Mouse (Mus musculus): ENCODE results near the gene Parva.

Gene Parva

GRCm38 (mm10) chr7:112512257-112512656, 85.0 kb downstream of the Parva start:
- WGBS: 85% methylated on average over 3 of the region's 3 CpGs

- 98% methylated on average over 1 of the region's 1 CpGs for WGBS
These were observed 85.6 kb downstream of the Parva start for GRCm38 (mm10) chr7:112512895-112513294.

- WGBS: 94% methylated on average over 8 of the region's 8 CpGs
These were observed 87.4 kb downstream of the Parva start for GRCm38 (mm10) chr7:112514636-112515193.

DNA sequence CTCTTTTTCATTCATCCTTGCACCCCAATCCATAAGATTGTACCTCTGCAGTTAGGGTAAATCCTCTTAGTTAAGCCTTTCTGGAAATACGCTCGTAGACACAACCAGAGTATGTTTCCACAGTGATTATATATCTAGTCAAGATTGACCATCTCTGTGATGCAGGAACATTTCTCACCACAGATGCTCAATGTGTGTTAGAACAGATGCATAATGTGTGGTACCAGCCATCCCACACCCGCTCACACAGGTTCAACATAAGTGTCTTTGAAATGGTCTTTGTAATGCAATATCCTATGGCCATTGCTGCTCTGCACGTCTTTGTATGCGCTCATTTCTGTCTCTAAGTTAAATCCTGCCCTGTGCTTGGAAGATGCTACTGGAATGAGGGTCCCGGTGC, 98.2 kb downstream of the Parva start:
- 71% methylated on average over 6 of the region's 6 CpGs for WGBS

- 78% methylated on average over 10 of the region's 10 CpGs for WGBS
These were observed 98.9 kb downstream of the Parva start for GRCm38 (mm10) chr7:112526226-112526625.

- WGBS: 88% methylated on average over 4 of the region's 4 CpGs
These were observed 99.9 kb downstream of the Parva start for GRCm38 (mm10) chr7:112527230-112527629.

GRCm38 (mm10) chr7:112528059-112528458, 100.8 kb downstream of the Parva start:
- 100% methylated on average over 1 of the region's 1 CpGs for WGBS

DNA sequence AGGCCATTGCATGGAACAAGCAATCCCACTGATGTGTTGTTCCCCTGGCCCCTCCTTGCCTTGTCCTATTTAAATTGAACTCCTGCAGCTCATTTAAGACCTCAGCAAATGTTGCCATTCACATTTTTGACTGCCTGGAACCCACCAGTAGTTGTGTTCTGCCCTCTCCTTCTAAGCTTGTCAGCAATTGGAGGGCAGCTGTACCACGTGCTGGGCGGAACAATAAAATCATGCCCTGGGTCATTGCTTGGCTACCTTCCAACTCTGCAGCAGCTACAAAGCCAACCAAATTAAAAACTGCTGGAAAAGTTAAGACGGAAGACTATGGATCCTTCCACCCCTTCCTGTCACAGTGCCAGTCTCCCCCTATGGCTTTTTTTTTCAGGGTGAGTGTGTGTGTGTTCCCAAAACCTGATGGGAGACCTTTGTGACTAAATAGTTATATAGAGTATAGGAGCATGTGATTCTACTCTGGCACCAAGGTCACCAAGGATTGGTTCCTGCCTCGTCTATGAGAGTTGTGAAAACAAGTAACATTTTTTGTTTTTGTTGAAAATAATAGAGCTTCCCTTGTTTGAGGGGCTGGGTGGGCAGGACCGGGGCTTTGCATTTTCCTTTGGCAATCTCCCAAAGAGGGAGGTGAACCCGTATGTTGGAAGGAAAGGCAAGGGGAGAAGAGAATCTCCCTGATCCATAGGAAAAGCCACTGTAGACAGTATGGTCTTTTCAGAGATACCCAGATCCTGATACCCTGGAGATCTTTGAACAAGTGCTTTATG, 101.5 kb downstream of the Parva start:
- 60% methylated on average over 6 of the region's 6 CpGs for WGBS

GRCm38 (mm10) chr7:112530924-112531323, 103.6 kb downstream of the Parva start:
- WGBS: 81% methylated on average over 5 of the region's 5 CpGs

DNA sequence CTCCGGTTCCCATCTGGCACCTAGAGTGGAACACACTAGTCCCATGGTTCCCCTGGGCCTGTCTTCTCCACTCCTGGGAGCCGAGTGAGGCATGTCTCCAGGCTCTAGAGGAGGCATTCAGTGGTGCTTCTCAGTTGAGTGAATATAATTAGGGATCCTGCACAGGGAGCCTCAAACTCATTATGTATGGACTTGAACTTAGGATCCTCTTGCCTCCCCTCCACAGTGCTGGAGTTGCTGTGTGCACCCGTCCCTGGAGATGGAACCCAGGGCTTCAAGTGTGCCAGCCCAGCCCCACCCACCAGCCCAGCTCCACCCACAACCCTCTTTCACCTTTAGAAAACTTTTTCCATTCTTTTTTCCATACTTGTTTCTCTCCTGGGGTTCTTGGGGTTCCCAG, 106.8 kb downstream of the Parva start:
- 86% methylated on average over 3 of the region's 3 CpGs for WGBS

GRCm38 (mm10) chr7:112535408-112535921, 108.2 kb downstream of the Parva start:
- 48% methylated on average over 16 of the region's 16 CpGs for WGBS

DNA sequence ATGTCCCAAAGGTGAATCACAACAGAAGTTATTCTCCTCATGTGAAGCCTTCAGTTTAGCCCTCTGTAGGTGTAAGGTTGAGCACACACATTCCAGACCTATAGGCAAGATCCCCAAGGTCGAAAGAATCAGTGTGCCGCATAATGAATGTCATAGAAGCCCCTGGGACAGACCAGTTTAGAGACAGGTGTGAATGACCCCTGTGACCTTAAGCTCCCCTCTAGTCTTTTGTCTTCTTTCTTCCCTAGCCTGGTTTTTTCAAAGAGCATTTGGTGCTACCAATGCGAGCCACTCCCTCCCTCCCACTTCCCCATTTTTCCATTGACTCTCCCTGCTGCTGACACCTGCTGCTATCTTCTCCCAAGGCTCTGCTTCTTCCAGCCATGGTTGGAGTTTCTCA, 121.8 kb downstream of the Parva start:
- 96% methylated on average over 3 of the region's 3 CpGs for WGBS

GRCm38 (mm10) chr7:112561504-112561903, 134.2 kb downstream of the Parva start:
- 82% methylated on average over 3 of the region's 3 CpGs for WGBS

DNA sequence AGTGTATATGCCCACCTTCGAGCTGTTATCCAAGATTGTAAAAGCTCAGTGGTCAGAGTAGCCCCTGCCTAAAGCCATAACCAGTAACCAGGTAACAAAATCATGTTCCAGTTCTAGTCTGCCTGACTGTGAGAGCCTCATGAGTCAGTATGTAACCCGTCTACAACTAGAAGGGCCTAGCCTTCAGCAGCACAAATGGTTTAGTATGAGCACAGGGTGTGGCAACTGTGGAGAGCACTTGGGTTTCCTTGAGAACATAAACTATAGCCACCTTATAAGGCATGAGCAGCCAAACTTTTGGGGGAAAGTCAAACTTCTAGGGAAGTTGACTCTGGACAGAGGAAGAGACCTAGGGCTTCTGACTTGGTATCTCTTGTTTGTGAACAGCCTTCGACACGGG, 139.7 kb downstream of the Parva start:
- WGBS: 95% methylated on average over 4 of the region's 4 CpGs

DNA sequence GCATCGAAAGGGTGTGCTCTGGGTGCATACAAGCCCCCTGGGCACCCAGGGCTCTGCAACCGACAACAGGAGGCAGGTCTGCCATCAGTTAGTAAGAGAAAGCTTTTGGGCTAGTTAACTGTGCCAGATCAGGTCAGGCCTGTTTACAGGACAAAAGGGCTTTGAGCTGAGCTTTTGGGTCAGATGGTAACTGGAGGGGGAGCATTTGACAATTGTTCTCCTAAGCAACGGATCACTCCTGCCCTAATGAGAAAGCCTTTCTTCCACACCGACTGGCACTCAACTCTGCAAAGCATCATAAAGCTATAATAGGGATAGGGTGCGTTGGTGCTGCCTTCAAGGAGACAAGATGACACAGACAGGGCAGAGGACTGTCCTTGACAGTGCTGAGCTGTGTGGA, 141.7 kb downstream of the Parva start:
- WGBS: 63% methylated on average over 5 of the region's 5 CpGs

DNA sequence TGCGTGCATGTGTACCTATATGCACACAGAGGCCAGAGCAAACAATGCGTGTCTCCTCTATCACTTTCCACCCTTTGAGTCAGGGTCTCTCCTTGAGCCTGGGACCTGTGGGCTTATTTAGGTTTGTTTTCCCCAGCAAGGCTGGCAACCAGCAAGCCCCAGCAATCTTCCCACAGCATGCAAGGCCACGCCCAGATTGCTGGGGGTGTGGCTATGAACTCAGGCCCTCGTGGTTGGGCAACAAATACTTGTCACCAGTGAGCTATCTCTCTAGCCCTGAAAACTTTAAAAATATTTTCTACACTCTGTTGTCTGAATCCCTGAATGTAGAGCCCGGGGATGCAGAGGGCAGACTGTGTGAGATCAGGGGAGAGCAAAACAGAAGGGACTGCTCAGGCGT, 154.3 kb downstream of the Parva start:
- 88% methylated on average over 6 of the region's 6 CpGs for WGBS

- 67% methylated on average over 6 of the region's 6 CpGs for WGBS
These were observed 155.6 kb downstream of the Parva start for GRCm38 (mm10) chr7:112582882-112583405.

- 79% methylated on average over 1 of the region's 1 CpGs for WGBS
These were observed 160.1 kb downstream of the Parva start for GRCm38 (mm10) chr7:112587449-112587848.

DNA sequence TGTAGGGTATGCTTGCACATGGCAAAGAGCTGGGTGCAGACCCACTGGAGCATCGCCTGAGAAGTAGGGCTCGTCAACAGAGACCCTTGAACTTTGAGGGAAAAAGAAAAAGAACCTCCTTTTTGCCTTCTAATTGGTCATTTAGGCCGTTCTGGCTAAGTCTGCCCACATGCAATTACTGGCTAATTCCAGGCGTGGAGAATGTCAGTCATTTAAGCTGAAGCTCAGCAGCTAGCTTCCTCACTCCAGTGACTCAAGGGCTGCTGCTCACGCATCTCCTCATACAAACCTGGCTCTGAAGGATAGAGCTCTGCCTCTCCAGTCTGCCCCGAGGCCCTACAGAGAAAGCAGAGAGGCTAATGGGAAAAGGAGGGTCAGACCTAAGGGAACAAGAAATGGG, 162.2 kb downstream of the Parva start:
- 77% methylated on average over 6 of the region's 6 CpGs for WGBS

DNA sequence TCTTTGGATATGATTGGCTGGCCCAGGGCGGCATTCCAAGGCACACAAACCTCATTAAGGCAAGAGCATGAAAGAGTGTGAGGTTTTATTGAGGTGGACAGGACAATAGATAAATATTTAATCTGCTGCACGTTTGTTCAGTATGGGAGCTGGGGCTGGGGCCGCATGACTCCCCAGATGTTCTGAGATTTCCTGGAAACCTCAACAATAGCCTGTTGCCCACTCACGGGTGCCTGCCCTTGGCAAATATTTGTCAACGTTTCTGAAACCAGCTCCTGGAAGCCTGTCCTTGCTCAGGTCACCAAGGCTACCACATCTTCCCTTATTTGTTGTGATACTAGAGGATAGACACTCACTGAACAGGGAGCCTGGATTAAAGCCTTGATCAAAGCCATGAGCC, 166.3 kb downstream of the Parva start:
- 78% methylated on average over 5 of the region's 5 CpGs for WGBS

- WGBS: 71% methylated on average over 6 of the region's 6 CpGs
These were observed 168.0 kb downstream of the Parva start for GRCm38 (mm10) chr7:112595226-112595850.

DNA sequence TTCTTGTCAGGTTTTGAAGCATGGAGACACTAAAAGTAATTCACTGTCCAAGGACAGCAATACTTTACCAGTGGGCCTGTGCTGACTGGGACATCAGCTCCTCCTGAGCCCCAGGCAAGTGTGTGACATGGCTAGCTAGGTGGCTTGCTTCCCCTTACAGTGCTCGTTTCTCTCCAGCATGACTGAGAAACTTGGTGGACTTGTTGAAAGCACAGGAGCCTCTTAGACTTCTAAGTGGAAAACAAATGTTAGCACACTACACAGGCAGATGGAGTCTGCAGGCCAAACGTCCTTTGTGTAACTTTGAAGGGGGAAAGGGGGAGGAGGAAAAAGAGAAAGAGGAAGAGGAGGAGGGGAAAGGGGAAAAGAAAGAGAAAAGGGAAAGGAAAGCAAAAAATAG, 172.3 kb downstream of the Parva start:
- 59% methylated on average over 2 of the region's 2 CpGs for WGBS

DNA sequence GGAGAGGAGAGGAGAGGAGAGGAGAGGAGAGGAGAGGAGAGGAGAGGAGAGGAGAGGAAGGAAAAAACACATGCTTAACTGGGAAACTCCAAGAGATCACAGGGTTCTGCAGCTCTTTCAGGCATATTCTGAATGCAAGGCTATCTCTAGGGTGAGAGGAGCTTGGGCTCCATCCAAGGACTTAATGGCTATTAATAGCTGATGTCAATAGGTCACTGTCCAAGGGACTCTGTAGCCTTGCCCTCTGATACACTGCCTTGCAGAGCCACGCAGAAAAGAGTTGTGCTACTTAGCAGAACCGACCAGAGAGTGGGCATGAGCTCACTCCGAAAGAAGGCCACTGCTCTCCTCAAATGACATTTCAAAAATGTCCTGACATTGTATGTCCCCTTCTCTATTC, 172.9 kb downstream of the Parva start:
- 72% methylated on average over 3 of the region's 3 CpGs for WGBS
